Mouse (Mus musculus): ENCODE data around the gene Vrk2.

- TF ChIP-seq E2F4 (IDR thresholded peaks at IDR 0.05; ENCODE audit: insufficient read depth) (no peak), TCF12 (IDR thresholded peaks at IDR 0.05; ENCODE audit: insufficient read depth, poor library complexity, severe bottlenecking) (no peak), POLR2A (IDR thresholded peaks at IDR 0.05; ENCODE audit: insufficient read length, low read depth) (no peak), POLR2AphosphoS2 (IDR thresholded peaks at IDR 0.05; ENCODE audit: insufficient read length, low read depth) (no peak), TCF3 (IDR thresholded peaks at IDR 0.05; ENCODE audit: insufficient read length, low read depth) (no peak), REST (IDR thresholded peaks at IDR 0.05; ENCODE audit: insufficient read depth, insufficient read length) (no peak), MYOD1 (IDR thresholded peaks at IDR 0.05; ENCODE audit: control insufficient read depth in 1 of 3, insufficient read length in 2 of 3, low read depth in 2 of 3) (no peak), SRF (IDR thresholded peaks at IDR 0.05; ENCODE audit: control insufficient read depth, insufficient read length, low read depth) (no peak), MAX (IDR thresholded peaks at IDR 0.05; ENCODE audit: low read depth) (no peak), USF1 (IDR thresholded peaks at IDR 0.05; ENCODE audit: low read depth) (no peak), CEBPB (IDR thresholded peaks at IDR 0.05; ENCODE audit: insufficient read depth, poor library complexity, severe bottlenecking) (no peak)
Measured at GRCm38 (mm10) chr11:26597761-26598160, 4.0 kb upstream of the Vrk2 start.

Measured in myocyte (in vitro differentiated cells).